Mouse (Mus musculus) layer of hippocampus, postnatal 14 days (tissue): ENCODE data around the gene Rhot1. TPM values are rescaled to one million over a fixed set of nuclear protein-coding genes. Genes with fewer than 3 reads are reported as not detected.
"Not testable (repeated sequence)": the region's sequence is repeated elsewhere in the genome, so short reads cannot be mapped to it uniquely, and the experiment has no call there.

Experiments used
- DNase-seq, 2 experiments: peaks; one replicate each; pipeline ENCODE4 v3.0.0; 2021 to 2022; ENCODE audit warnings: low spot score in 2 of 2, mixed read lengths in 1 of 2
- total RNA-seq, 2 experiments: library from RNA; stranded (reverse); gene quantifications; 2 replicates each; pipeline ENCODE4 v1.2.3; 2021

The Rhot1 gene
- total RNA-seq, 2 experiments from 2014 or later = 61.6 to 64.6 TPM

DNA sequence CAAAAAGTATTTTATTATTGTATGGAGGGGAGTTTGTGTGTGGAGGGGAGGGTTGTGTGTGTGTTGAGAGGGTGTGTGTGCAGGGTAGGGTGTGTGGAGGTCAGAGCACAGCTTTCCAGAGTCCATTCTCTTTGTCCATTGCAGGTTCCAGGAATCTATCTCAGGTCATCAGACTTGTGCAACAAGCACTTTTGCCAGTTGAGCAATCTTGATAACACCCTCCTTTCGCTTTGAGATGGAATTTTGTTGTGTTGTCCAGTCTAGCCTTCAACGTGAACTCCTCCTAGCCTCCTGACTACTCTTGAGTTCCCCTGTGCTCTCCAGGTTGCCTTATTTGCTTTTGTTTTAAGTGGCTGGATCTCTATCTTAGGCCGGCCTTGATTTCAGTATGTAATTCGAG lies 18.5 kb upstream of the Rhot1 start:
- DNase-seq = no peak

DNA sequence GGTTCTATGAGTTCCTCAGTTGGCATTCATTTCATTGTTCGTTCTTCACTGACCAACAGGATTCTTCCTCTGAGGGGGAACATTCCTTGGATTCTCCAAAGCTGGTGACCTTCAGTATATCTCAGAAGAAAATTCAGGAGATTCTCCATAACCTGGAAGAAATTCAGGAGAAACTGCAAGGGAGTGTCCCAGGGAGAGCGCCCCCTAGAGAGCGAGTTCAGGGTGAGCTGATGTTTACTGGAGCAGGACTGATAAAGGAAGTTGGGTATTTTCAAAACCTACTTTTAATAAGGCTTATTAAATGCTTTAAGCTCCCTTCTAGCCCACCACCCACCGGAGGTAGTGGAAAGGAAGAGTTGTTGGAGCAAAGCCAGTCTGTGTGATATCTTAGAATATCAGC lies 15.0 kb upstream of the Rhot1 start:
- DNase-seq = no peak

DNA sequence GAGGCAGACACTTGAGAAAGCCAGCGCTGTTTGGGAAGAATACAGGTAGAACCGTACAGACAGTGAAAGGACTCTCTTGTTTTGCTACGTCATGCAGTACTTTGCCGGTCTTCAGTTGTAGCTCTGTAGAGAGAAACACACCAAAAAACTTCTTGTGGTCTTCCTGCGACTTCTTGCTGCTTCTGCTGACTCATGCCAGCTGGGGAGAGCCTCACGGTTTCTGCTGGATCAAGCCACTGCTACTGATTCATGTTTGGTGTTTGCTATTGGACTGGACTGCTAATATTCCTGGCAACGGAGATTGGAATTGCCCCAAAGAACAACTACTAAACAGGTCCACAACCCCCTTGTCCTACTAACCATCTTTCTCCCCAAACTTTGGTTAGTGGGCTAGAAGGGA lies 12.5 kb upstream of the Rhot1 start:
- no peak for DNase-seq

DNA sequence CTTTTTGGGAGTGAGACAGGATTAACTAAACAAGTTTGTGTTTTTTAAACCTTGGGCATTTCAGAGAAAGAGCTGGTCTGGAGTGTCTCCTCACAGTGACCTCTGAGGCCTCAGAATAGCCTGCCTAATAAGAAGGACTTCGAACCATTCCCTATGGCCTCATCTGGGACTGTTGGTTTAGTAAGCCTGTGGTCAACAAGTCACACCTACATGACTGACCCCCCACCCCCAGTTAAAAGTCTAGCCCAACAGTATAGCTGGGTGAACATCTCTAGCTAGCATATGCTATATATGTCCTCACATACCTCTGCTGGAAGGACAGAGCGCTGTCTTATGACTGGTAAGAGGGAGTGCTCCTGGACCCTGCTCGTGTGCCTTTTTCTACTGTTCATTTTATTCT lies 9.5 kb upstream of the Rhot1 start:
- DNase-seq = no peak

DNA sequence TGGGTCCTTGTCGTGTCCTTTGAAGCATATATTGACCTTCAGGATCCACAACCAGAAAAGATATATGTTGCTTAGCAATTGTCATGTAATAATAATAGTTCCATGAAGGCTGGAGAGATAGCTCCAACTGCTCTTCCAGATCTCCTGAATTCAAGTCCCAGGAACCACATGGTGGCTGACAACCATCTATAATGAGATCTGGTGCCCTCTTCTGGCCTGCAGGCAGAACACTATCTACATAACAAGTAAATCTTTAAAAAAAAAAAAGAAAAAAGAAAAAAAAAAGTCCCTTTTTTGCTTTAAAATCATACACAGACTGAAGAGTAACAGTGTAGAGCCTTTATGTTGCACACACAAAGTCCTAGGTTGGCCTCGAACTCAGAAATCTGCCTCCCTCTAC lies 9.0 kb upstream of the Rhot1 start:
- no peak for DNase-seq

DNA sequence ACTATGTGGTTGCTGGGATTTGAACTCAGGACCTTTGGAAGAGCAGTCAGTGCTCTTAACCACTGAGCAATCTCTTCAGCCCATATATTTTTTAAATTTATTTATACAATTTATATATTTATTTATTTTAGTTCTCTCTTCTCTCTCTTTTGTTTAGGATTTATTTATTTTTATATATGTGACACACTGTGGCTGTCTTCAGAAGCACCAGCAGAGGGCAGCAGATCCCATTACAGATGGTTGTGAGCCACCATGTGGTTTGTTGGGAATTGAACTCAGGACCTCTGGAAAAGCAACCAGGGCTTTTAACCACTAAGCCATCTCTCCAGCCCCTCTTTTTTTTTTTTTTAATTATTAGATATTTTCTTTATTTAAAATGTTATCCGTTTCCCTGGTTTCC lies 8.5 kb upstream of the Rhot1 start:
- DNase-seq = no peak

DNA sequence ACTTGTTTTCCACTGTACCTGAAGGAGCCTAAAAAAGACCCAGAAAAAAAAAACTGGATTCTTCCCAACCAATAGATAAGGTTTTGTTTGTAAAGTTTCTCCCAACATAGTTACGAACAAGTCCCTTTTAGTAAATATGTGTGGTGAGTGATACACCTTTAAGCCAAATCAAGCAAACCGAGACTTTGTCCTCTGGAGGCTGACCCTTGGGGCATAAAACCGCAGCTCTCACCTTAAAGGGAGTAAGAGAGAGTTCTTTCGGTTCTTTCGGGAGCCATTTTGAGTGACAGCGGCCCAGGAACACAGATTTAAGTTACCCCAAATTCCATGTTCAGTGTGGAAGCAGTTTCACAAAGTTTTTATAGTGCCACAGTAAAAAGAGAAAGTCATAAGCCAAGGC lies 6.5 kb upstream of the Rhot1 start:
- no peak for DNase-seq

DNA sequence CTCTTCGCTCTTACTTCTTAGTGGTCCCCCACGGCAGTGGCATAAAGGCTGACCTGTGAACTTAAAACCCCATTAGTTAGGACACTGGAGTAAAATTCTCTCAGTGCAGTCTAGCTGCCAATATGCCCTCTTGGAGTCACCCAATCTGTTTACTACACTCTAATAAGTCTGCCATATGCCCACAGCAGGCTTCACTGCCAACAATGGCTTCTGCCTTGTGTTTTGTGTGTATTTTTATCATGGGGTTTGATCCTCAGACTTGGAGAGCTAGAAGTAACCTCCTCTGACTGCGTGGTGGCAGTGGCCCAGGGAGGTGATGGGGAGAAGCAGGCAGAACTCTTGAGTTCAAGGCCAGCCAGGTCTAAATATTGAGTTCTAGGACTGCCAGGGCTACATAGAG lies 4.8 kb upstream of the Rhot1 start:
- DNase-seq = peak in 1 of 2 experiments; percentile 64

DNA sequence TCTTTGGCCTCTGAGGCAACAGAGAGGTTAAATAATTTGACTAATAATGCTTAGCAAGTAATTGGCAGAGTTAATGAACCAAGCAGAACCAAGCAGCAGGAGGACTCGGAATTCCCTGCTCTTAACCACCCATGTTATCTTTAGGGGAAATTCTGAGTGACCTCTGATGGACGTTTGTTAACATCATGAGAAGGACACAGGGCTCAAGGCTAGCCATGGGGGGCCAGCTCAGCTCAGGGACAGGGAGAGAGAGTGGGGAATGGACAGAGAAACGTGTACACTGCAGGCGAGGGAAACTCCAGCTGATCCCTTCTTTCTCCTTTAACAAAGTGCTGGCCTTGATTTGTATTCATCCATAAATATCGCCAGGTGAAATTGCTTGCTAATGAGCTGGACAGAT lies 3.9 kb upstream of the Rhot1 start:
- DNase-seq = no peak

DNA sequence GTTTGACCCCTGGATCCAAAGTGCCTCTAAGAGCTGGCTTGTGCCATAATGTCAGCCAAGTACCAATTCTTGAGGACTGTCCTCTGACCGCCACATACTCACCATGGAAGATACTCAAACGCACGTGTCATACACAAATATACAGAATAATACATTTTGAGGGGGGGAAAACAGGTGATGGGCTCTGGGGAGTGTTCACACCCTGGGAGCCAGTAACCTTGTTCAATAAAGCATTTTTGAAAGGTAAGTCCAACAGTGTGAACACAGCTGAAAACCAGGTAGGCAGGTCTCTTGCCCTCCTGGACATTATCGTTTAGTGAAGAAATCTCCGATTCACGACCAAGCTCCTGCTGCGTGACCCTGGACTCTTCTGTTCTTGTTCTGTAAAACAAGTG lies 357 bp upstream of the Rhot1 start:
- DNase-seq = peak in 1 of 2 experiments; percentile 12

DNA sequence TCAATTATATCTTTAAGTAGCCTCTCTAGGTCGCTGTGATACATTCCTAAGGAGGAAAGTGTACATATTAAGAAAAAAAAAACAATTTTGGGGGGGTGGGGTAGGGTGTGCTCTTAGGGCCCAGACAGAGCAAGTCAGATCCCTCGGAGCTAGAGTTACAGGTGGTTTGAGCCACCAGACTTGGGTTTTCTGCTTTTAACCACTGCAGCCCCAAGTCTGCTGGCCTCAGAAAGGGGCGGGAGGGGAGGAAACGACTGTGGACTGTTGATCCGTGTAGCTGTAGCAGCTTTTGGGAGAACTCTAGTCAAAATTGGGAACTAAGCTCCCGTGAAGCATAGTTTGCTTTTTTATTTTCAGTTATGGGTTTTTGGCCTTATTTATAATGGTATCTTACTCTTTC lies 1.5 kb downstream of the Rhot1 start:
- no peak for DNase-seq

DNA sequence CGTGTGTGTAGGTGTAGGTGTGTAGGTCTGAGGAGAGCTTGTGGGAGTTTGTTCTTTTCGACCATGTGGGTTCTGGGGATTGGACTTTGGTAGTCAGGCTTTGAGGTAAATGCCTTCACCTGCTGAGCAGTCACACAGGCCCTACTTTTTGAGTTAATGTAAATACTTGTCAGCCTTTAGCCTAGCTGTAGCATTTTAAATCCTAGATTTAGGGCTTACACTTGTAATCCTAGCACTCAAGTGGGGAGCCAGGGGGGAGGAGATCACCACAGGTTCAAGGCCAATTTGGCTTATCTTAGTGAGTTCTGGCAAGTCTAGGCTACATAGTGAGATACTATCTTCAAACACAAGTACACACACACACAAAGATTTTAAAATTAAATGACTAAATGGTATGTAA lies 3.5 kb downstream of the Rhot1 start:
- no peak for DNase-seq

DNA sequence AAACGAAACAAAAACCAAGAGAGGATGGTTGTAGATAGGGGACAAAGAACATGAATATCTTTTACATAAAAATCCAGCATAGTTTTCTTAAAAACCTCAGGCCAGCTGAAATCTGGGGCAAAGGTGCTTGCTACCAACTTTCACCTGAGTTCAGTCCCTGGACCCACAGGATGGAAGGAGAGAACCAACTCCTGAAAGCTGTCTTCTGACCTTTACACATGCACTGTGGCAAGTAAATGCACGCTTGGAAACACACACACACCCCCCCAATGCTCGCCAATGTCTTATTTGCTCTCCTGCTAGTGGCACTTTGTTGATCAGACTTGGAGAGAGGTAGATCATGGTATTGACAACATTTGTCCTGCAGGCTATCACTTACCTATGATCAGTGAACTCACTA lies 6.5 kb downstream of the Rhot1 start:
- no peak for DNase-seq

DNA sequence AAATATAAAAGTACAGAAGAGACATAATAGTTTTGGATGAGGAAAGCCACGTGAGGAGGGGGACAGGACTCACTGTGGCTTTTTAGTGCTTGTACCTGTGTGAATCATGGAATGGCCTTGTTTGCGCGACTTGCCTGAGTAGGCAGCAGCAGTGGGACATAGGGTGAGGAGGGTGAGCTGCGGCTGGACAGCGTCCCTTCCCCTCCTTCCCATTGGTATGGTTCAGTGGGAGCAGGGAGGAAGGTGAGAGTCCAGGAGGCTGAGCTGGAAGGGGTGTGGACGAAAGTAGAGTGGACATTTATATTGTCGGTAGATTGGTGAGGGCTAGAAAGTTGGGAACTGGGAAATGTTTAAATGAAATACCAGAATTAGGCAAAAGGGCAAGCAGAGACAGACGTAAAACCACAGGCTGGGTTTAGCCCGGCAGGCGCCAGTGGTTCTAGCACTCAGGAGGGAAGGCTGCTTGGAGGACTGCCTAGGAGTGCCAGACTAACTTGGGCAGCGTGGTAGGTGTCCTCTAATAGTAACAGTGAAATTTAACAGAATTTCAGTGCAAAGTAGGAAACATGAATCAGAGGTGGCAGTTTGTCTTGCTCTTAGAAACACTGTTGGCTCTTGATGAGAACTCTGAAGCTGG lies 10.0 kb downstream of the Rhot1 start:
- no peak for DNase-seq

DNA sequence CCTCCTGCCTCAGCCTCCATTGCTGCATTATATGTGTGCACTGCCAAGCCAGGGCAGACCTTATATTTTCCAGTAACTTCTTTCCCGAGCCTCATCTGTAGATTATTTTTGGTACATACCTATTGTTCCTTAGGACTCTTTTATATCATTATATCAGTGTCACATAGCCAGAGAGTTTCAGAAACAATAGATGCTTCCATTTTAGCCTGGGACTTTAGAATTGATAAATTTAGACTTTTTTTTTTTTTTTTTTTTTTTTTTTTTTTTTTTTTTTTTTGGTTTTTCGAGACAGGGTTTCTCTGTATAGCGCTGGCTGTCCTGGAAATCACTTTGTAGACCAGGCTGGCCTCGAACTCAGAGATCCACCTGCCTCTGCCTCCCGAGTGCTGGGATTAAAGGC lies 21.2 kb downstream of the Rhot1 start:
- DNase-seq = not testable (repeated sequence)

DNA sequence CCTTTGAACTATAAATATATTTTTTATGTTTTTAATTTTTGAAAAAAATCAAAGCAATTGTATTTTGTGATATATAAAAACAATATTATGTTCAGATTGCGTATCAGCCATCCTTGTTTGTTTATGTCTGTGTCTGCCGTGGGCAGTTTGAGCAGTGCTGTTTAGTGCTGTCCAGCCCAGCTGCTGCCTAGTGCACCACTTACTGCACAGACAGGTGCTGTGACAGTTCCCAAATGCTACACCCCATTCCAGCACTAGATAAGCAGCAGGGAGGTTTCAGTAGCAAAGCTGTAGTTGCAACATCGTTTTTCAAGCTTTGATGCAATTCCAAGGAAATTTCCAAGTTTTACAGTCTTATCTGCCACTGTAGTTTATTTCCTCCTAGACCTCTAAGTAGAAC lies 28.5 kb downstream of the Rhot1 start:
- DNase-seq = no peak

DNA sequence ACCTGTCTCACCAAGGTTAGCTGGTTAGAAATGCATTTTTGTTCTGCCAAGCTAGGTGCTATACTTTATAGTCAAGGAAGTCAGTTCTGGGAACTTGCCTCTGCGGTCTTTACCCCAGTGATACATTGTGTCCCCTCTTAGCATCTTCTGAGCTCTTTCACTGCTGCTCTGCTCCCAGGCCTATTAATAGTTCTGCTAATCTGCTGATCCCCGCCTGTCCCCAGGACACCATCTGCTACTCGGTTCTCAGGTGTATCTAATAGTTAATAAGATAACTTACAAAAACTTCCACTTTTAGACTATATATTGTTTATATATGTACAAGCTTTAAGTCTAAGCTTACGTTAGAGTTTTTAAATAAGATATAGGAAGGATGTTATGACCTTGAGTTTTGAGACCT lies 29.5 kb downstream of the Rhot1 start:
- no peak for DNase-seq

DNA sequence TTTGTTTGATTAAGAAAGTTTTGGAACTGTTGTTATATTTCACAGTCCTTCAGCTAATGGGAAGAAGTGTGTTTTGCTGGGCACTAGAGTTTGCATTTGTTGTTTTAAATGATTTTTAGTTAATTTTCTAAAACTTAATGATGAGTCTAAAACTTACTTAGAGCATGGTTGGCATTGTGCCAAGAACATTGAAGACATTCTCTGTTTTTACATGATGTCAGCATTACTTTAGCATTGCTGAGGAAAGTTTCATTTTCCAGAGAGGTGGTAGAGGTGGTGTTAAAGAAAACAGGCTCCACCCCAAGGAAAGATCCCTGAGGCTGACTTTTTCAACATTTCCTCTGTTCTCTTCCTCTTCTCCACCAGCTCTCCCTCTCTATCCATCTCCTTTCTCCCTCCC lies 38.2 kb downstream of the Rhot1 start:
- no peak for DNase-seq

DNA sequence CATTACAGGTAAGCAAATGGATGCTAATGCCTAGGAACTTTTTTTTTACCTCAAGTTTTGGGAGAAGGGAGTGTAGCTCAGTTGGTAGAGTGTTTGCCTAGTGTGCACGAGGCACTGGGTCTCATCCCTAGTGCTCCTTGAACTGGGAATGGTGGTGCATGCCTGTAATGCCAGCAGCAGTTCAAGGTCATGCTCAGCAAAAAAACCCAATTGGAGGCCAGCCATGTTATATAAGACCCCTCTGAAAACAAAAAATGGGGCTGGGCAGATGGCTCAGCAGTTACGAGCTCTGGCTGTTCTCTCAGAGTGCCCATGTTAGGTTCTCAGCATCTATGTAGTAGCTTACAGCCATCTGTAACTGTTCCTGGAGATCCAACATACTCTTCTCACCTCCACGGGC lies 39.7 kb downstream of the Rhot1 start:
- no peak for DNase-seq

DNA sequence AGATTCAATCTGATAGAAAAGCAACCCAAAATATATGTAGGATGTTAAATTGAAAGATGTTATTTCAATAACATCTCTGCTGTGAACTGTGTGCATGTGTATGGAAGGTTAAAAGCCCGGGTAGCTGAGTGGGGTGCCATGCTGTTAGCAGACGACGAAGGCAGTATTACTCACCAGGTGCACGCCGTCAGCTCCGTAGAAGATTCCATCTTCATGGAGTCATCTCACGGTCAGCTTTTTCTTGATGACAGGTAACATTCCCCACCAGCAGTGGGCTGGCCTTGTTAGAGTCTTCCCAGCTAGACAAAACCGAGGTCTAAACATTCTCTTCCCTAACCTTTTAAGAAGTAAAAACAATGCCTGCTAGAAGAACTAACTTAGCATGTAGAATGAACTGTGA lies 55.3 kb downstream of the Rhot1 start:
- no peak for DNase-seq

DNA sequence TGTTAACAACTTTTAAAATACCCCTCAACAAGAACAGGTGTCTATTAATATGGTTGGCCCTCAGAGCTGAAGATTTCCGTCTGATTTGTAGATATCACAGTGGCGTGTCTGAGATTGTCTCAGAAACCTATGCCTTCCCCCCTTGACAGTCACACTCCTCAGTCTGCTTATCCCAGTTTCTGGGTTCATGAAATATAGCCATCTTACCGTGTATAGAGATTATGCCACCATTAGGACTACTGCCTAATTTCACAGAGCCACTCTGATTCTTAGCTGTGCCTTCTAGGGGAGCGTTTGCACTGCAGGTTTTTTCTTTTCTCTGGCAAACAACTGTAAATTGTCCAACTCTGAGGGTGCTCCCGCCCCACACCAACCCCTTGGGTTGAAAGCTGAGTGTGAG lies 62.3 kb downstream of the Rhot1 start:
- DNase-seq = no peak

DNA sequence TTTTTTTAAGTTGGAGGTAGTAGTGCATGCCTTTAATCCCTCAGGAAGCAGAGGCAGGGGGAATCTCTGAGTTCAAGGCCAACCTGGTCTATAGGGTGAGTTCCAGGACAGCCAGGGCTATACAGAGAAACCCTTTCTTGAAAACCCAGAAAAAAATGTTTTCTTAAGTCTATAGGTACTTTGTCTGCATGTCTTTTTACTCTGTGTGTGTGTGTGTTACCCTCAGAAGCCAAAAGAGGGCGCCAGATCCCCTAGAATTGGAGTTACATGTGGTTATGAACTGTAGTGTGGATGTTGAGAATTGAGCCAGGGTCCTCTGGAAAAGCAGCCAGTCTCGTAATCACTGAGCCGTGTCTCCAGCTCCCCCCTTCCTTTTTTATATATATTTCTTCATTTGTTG lies 66.2 kb downstream of the Rhot1 start:
- DNase-seq = no peak

DNA sequence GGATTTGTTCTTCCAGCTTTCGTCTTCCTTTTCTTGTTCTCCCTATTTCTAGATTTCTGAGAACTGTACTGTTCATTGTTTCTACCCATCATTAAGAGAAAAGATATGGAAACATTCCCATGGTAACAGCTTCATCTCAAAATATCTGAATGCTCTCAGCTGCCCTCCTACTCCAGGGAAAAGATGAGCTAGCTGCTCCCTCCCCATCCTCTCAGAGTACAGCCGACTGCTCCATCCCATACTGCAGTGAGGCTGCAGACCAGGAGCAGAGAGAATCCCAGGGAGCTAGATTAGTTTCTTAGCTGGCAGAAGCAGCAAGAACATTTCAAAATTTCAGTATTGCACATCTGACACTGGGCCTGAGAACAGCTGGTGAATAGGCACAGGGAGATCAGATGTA lies 69.2 kb downstream of the Rhot1 start:
- no peak for DNase-seq

DNA sequence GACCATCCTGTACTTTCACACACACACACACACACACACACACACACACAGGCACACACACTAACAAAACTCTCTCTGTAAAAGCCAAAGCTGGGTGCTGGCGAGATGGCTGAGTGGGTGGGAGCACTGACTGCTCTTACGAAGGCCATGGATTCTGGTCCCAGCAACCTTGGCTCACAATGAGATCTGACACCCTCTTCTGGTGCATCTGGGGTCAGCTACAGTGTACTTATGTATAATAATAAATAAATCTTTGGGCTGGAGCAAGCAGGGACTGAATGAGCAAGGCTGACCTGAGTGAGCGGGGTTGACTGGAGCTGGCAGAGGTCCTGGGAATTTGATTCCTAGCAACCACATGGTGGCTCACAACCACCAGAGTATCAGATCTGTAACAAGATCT lies 75.0 kb downstream of the Rhot1 start:
- DNase-seq = no peak
